Comparison of ENCODE assay signal across 8 mouse cellular contexts in genomic region chr13:72628462-72628916, GRCm38 (mm10). TPM values are rescaled to one million over a fixed set of nuclear protein-coding genes. Genes with fewer than 3 reads are reported as not detected.
DNase-seq lines count a peak whose midpoint lies in the region; ATAC-seq and TF ChIP-seq lines count a peak whose summit lies in the region.

TSS of gene Irx2 (plus strand) at chr13:72628820.

- no peak for TF ChIP-seq CTCF in kidney, postnatal 0 days (IDR thresholded peaks at IDR 0.05; ENCODE audit: low read depth)

- H3K4me2 ChIP-seq in embryonic facial prominence, embryonic 13.5 days, result peak within 1 kb of the TSS; percentile 91
- peak within 1 kb of the TSS; percentile 92 for H3K4me2 ChIP-seq in heart, embryonic 14.5 days (ENCODE audit: low read length)
- H3K4me2 ChIP-seq in kidney, postnatal 0 days (ENCODE audit: low read length), result peak within 1 kb of the TSS; percentile 69

- no peaks in the 10 kb centered on the region for H3K9me3 ChIP-seq in embryonic facial prominence, embryonic 13.5 days
- no peaks in the 10 kb centered on the region for H3K9me3 ChIP-seq in heart, embryonic 14.5 days (ENCODE audit: control insufficient read depth, low read length)
- no peaks in the 10 kb centered on the region for H3K9me3 ChIP-seq in kidney, postnatal 0 days (replicated peaks; ENCODE audit: low read length)

- under 1% methylated on average over 42 of the region's 45 CpGs for WGBS in embryonic facial prominence, embryonic 13.5 days
- under 1% methylated on average over 39 of the region's 45 CpGs for WGBS in heart, embryonic 14.5 days
- 0% methylated on average over 18 of the region's 45 CpGs for WGBS in kidney, postnatal 0 days

- peak; percentile 93 for ATAC-seq in embryonic facial prominence, embryonic 13.5 days (ENCODE audit: insufficient number of reproducible peaks, insufficient read depth, low FRiP score, low TSS enrichment, low read depth)
- ATAC-seq in heart, embryonic 14.5 days (ENCODE audit: insufficient number of reproducible peaks, insufficient read depth, low FRiP score, low read depth), result peak; percentile 90
- peak; percentile 87 for ATAC-seq in kidney, postnatal 0 days (replicated peaks; ENCODE audit: low FRiP score, low read depth)

- peak within 1 kb of the TSS; percentile 70 for H3K9ac ChIP-seq in embryonic facial prominence, embryonic 13.5 days
- H3K9ac ChIP-seq in heart, embryonic 14.5 days (ENCODE audit: low read length), result peak within 1 kb of the TSS; percentile 81
- H3K9ac ChIP-seq in kidney, postnatal 0 days (ENCODE audit: low read depth, low read length), result peak within 1 kb of the TSS; percentile 52

- peak within 1 kb of the TSS; percentile 59 for H3K4me3 ChIP-seq in embryonic facial prominence, embryonic 13.5 days
- H3K4me3 ChIP-seq in heart, embryonic 14.5 days (ENCODE audit: control insufficient read depth in 1 of 2, insufficient read depth in 1 of 2, low read depth in 1 of 2, low read length in 2 of 2), result peak within 1 kb of the TSS; percentile 70 to 79
- peak within 1 kb of the TSS; percentile 51 for H3K4me3 ChIP-seq in kidney, postnatal 0 days (replicated peaks; ENCODE audit: low read depth, low read length)

- DNase-seq in 3134 (ENCODE audit: extremely low read depth, insufficient read length, low spot score), result peak; percentile 99
- peak; percentile 70 for DNase-seq in adrenal gland, postnatal 14 days
- peak; percentile 83 for DNase-seq in kidney, postnatal 0 days (ENCODE audit: low spot score)
- peak; percentile 91 for DNase-seq in lung, postnatal 36 days
- DNase-seq in testis, postnatal 10 days (ENCODE audit: low spot score), result peak; percentile 67
- no peak for DNase-seq in spleen, postnatal 10 days (ENCODE audit: low spot score in 2 of 2)

- peaks cover 39% of the 10 kb centered on the region for H3K4me1 ChIP-seq in embryonic facial prominence, embryonic 13.5 days
- H3K4me1 ChIP-seq in heart, embryonic 14.5 days (ENCODE audit: control insufficient read depth in 2 of 2, insufficient read depth in 2 of 2, low read length in 2 of 2), result peaks cover 6 to 23% of the 10 kb centered on the region in 2 experiments; a peak in 3 of 4 replicates
- peaks cover 8% of the 10 kb centered on the region; the same call in 1 of the 2 replicates for H3K4me1 ChIP-seq in kidney, postnatal 0 days (replicated peaks; ENCODE audit: insufficient read depth, low read length)

- no peak within 1 kb of the TSS; the same call in 1 of the 2 replicates for H3K27ac ChIP-seq in embryonic facial prominence, embryonic 13.5 days
- H3K27ac ChIP-seq in heart, embryonic 14.5 days (replicated peaks in 1 of 2; ENCODE audit: control insufficient read depth in 1 of 2, insufficient read depth in 1 of 2, low read depth in 2 of 2, low read length in 2 of 2), result peak within 1 kb of the TSS; percentile 63 to 79
- H3K27ac ChIP-seq in kidney, postnatal 0 days, result peak within 1 kb of the TSS; percentile 19; the same call in 1 of the 2 replicates

- H3K27me3 ChIP-seq in embryonic facial prominence, embryonic 13.5 days, result peaks cover 98% of the 10 kb centered on the region
- peaks cover 87% of the 10 kb centered on the region for H3K27me3 ChIP-seq in heart, embryonic 14.5 days (ENCODE audit: control insufficient read depth, insufficient read depth, low read length)
- H3K27me3 ChIP-seq in kidney, postnatal 0 days (ENCODE audit: insufficient read depth, low read length), result peaks cover 96% of the 10 kb centered on the region

- no peaks in the 10 kb centered on the region for H3K36me3 ChIP-seq in embryonic facial prominence, embryonic 13.5 days
- no peaks in the 10 kb centered on the region for H3K36me3 ChIP-seq in heart, embryonic 14.5 days (ENCODE audit: control insufficient read depth, insufficient read depth, low read length)
- no peaks in the 10 kb centered on the region for H3K36me3 ChIP-seq in kidney, postnatal 0 days (ENCODE audit: insufficient read depth, low read length)

RNA-seq across cellular contexts. Expression of gene Irx2, which starts in this region (rescaled TPM):
- total RNA-seq in adrenal gland, postnatal 14 days (2021), result 0.41 and 0.45 TPM in 2 replicates
- polyA plus RNA-seq in embryonic facial prominence, embryonic 13.5 days (2015; fragmentation: Nextera tagmentation; extraction: Ambion mirVana), result 16.7 and 22.1 TPM in 2 replicates
- 11.2 and 13.3 TPM in 2 replicates for polyA plus RNA-seq in heart, embryonic 14.5 days (2014; fragmentation: Nextera tagmentation; extraction: Ambion mirVana)
- 10.7 and 12.2 TPM in 2 replicates for polyA plus RNA-seq in kidney, postnatal 0 days (2015; fragmentation: Nextera tagmentation; extraction: Ambion mirVana)

Comparison
In these comparisons a context has a peak if more than half of its experiments do, and no peak if none do; other contexts are left out.
1. Peak in DNase-seq in adrenal gland, postnatal 14 days; RNA of the gene not detected or under 1 TPM.
2. DNase-seq: peak in 3134 (single experiment), kidney, postnatal 0 days (single experiment), lung, postnatal 36 days (single experiment) and testis, postnatal 10 days (single experiment); none in spleen, postnatal 10 days (0 of 2).
3. Peak in every context shown above with its lines, with median percentiles within 50 percentile points of each other: ATAC-seq, H3K4me2 ChIP-seq, H3K4me3 ChIP-seq and H3K9ac ChIP-seq.